Mouse (Mus musculus) gastrocnemius, adult 18-20 months (tissue): ENCODE results near the gene Pax8. TPM values are rescaled to one million over a fixed set of nuclear protein-coding genes. Genes with fewer than 3 reads are reported as not detected.

Experiments
- DNase-seq: peaks from one replicate; pipeline ENCODE4 v3.0.0; 2021; ENCODE audit warnings: low spot score
- long read RNA-seq, 2 experiments: library from polyadenylated mRNA; stranded (forward); transcript quantifications; one replicate each; pipeline ENCODE4 v2.0.0; 2021
- total RNA-seq, 2 experiments: library from RNA; stranded (reverse); gene quantifications; 2 replicates each; pipeline ENCODE4 v1.2.3; 2021

The Pax8 gene
- not detected for total RNA-seq
- long read RNA-seq, experiment 1 = 0 reads
- long read RNA-seq, experiment 2 = 0 reads

DNA sequence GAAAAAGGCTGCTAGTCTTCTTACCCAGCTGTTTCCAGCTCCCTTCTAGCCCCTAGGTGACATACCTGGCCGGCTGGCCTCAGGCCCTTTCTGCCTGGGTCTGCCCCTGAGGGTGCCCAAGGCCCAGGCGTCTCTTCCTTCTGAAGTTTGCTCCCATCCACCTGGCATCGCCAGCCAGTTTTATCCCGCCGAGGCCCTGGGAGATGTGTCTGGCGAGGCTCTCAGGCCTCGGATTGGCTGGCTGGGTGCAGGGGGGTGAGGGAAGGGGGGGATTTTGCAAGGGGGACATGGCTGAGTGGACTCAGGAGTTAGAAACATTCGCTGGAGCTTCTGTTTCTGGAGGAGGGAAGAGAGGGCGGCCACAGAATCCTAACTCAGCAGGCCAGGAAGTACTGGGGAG lies at the start of gene Pax8:
Pax8 (minus strand) TSS at position 180 of the 400 bp plus-strand sequence.
- no peak for DNase-seq

DNA sequence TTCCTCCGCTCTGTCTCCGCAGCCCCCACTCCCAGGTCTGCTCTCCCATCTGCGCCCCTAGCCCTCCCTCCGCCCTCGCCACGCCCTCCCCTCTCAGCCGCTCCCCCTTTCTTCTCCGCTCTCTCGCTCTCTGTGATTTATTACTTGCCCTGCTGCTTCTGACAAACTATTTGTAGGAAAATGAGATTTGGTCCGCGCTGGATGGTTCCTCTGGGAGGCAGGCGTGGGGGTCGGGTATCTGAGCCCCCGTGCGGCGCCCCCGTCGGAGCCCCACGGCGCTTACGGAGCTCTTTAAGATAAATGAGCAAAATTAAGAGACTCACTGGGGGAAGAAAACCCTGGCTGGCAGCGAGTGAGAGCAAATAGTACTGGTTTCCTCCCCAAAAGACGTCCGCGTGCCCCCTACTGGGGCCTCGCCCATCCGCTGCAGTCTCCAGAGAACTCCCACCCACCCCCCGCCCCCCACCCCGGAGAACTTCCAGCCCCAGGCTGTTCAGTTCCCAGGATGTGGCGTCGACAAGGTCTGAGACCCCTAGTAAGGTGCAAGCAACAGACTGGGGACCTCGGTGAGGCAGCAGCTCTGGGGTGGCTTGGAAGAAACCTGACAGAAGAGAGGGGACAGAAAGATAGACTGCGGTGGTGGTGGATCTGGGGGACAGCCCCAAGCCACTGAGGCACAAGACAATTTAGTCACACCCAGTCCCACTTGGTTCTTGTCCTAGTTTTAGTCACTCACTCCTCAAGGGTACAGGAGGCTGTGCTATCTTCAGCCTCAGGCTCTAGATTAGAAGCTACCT lies 46.2 kb upstream of the Pax8 start:
- no peak for DNase-seq

DNA sequence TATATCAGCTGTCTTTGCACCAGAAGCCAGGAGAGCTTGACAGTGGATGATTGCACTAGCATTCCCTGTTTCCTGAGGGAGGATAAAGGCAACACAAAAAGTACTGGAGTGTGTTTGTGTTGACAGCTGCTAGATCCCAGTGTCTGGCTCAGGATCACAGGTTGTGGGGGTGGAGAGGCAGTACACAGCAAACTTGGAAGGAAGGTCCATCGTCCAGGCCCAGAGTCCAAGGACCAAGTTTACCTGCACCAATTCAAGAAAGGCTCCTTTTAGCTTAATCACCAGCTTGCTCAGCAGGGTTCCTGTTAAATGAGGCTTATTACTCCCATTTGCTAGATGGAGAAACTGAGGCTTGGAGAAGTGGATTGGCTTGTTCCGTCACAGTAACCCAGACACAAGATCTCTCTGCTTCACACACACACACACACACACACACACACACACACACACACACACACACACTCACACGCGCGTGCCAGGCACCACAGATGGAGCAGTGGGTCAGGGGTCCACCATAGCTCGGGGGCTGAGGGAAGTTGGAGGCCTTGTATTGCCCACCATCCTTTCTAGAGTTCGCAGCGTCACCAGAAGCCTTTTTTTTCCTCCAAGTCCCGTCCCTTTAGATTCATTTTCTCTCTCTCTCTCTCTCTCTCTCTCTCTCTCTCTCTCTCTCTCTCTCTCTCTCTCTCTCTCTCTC lies 45.3 kb upstream of the Pax8 start:
- no peak for DNase-seq

GRCm38 (mm10) chr2:24516946-24517345 lies 41.5 kb upstream of the Pax8 start:
- no peak for DNase-seq

DNA sequence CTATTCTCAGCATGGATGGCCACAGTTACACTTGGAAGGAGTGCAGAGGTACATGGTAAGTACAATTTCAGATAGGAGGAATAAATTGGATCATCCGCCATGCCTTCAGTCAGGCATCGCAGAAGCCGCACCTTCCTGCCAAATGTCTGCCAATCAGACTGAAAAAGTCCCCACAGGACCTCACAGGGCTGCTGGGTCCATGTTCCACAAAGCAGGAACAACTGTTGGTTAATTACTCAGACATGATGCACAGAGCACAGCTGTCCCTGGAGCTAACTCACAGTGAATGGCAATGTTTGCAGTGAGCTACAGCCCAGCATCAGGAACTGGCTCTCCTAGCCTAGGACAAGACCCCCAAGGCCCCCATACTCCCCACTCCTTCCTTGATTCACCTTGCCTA lies 32.0 kb upstream of the Pax8 start:
- no peak for DNase-seq

GRCm38 (mm10) chr2:24502963-24503471 lies 27.6 kb upstream of the Pax8 start:
- no peak for DNase-seq

- DNase-seq = no peak
Measured at GRCm38 (mm10) chr2:24500921-24501320, 25.5 kb upstream of the Pax8 start.

DNA sequence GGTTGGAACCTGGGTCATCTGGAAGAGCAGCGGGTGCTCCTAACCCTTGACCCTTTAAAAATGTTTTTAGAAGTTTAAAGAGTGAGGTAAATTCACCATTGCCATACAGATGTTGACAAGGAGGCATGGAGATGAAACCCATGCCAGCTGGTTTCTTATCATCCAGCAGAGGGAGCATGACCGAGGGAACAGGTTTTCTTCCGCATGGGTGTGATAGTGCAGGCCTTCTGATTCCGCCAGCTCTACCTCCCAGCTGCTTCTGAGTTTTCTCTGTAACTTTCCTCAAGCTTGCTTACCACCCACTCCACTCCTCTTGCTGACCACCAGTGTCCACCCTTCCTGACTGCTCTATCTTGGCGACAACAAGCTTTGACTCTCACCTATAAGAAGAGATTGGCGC lies 15.2 kb upstream of the Pax8 start:
- no peak for DNase-seq

DNA sequence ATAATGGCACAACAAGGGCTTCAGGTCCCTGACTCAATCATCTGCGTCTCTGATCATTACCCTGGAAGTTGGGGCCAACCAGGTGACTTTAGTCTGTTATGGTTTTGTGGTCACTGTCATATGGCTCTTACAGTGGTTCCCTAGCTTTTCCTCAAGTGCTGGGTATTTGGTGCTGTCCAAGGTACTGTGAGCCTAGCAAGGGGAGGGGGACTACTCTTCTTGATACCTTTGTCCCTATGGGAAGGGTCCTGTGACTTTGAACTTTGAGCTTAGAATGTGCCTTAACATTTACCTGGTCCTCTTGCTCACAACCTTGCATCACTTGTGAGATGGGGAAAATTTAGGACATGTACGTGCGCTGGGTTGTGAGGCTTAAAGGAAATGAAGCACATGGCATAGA lies 13.3 kb upstream of the Pax8 start:
- no peak for DNase-seq

DNA sequence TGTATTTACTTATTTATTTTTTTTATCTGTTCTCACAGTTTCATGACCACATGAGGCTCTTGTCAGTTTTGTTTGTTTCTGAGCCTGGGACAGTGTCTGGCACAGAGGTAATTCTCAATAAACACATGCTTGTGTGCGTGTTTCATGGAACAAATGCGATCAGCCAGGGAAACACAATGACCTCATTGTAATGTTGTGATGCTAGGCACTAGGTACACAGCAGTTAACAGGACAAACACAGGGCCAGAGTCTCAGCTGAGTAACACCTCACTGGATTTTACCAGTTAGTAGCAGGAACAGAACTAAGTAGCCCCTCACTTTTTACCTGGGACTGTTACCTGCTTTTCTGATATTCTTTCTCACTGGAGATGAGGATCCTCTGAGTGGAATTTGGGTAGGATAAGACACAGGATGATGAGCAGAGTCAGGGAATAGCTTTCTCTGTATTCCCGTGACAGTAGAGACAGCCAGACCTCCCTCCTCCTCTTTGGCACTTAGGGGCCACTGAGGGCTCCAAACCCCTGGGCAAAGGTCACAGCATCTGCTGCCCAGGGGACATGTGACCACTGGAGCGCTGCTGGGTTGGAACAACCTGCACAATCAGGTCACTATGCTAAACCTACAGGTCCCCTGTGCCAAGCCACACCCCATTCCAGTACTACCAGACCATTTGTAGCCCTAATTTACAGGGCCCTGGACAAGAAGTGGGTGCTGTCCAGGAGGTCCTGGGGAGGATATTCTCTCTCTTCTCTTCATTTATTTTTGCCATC lies 11.8 kb upstream of the Pax8 start:
- no peak for DNase-seq

DNA sequence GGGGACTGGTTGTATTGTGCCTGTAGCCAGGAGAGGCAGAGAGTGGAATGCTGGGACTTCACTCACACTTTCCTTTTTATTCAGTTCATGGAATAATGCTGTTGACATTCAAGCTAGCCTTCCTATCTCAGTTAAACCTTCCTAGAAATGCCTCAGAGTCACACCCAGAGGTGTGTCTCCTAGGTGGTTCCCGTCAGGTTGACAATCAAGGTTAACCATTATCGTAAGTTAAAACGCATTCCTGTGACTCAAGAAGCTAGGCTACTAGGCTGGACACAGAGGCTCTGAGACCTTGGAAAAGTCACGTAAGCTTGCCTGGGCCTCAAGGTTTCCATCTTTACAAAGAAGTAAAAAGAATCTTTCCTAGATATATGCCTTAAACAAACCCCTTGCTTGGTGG lies 10.0 kb upstream of the Pax8 start:
- DNase-seq = no peak

- no peak for DNase-seq
Measured at GRCm38 (mm10) chr2:24479906-24480305, 4.5 kb upstream of the Pax8 start.

- DNase-seq = no peak
Measured at GRCm38 (mm10) chr2:24479151-24479550, 3.8 kb upstream of the Pax8 start.

DNA sequence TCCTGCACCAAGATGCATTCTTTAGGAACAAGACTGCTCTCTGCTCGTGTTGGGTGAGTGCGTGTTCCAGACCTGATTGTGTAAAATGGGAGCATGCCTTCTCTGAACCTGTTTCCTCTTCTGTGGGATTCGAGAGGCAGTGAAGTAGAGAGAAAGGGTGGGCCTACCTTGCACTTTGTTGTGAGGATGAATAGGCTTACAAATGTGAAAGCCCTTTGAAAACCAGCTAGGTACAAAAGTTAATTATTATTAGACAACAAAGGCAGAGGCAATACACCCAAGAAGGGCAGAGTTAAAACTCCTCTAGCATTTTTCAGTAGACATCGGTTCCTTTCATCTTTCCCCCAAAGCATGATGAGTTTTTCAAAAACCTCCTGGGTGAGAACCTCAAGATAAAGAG lies 3.2 kb upstream of the Pax8 start:
- DNase-seq = no peak

GRCm38 (mm10) chr2:24474514-24475378 lies 653 bp downstream of the Pax8 start:
- no peak for DNase-seq

DNA sequence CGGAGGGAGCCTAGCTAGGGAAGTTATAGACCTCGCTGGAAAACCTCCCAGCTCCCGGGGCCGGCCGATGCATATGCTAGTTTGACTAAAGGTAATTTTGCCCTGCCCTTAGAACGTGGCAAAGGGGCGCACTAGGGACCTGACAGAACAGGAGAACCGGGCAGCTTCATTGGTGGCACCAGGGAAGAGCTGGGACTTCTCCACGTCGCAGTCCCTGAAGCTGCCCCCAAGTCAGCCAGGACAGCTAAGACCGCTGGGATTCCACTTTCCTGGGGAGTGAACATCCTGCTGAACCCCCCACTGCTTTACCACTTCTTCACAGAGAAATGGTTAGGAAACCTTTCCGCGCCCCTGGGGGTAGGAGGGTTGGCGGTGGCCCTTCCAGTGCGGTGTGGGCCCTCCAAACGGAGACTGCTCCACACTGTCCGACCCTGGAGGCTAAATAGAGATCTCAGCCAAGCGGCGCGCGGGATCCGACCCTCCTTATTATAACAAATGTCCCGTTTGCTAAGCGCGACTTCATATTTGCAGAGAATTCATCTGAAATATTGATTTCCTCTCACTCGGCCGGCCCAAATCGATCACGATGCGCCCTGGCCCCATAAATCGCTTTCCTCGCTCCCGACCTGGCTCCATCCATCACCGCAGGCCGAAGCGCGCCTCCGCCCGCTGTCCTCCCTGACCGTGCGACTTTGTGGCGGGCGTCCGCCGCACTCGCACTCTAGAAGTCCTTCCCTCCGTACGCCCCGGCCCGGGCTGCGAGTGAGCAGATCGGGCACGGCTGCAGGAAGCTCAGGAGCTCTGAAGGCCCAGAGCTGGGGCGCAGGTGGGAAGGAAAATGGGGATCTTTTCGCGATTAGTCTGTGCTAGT lies 1.5 kb downstream of the Pax8 start:
- no peak for DNase-seq

GRCm38 (mm10) chr2:24472677-24473076 lies 2.7 kb downstream of the Pax8 start:
- no peak for DNase-seq

DNA sequence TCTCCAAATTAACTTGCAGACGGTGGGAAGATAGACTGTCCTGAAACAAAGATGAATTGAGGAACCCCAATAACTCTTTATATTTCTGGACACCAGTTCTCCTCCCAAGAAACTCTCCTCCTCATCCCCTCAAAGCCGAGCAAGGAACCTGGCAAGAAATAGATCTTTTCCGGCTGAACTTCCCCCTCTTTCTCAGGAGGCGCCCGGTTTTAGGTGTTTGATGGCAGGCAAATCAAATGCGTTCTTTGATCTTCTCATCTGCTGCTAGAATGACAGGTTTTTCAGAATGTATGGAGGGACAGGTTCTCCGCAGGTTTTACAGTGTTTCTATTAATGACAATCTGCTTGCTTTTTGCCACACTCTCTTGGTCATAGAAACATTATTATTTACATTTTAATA lies 3.3 kb downstream of the Pax8 start:
- no peak for DNase-seq

GRCm38 (mm10) chr2:24469102-24469501 lies 6.3 kb downstream of the Pax8 start:
- no peak for DNase-seq

DNA sequence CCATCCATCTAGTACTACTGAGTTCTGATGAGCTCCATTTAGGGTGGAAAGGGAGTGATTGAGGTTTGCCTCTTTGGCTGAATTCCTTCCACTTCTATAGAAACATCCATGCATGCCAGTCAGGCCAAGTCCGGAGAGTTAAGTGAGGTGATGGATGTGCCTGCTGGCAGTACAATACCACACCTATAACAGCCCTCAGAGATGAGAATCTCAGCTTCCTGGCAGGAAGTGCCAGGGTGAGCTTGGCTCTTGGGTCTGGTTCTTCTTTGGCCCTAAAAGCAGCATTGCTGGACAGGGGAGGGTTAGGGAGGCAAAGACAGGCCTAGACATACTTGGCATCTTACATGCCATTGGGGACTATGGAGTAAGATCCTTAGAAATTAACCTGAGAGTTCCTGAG lies 7.0 kb downstream of the Pax8 start:
- DNase-seq = no peak
